Mouse (Mus musculus): Measurements from ENCODE around the gene Zhx3.

DNA sequence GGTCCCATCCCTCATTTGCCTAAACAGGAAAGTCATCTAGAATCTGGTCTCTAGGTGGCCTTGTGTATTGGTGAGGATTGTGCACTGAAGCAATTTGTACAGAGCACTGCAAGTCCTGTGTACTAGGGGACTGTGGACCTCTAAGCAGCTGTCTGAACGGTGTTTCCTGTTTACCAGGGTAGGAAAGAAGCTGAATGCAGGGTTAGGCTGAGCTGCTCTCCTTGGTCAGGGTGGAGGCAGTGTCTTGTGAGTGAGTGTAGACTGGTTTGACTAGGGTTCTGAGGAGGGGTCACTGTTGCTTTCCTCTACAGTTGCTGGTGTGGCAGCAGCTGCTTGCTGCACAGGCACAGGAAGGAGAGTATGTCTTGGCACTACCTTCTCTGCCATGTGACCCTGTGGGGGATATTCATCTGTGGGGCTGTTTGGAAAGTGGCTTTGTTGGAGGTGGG lies 130.6 kb downstream of the Zhx3 start:
- TF ChIP-seq CTCF (IDR thresholded peaks at IDR 0.05; ENCODE audit: control insufficient read depth, insufficient read depth, insufficient replicate concordance, low read depth, low read length) (no peak), POLR2A (IDR thresholded peaks at IDR 0.05; ENCODE audit: control insufficient read depth, low read depth, low read length) (no peak)

All from testis, adult 2 months (tissue).